Mouse (Mus musculus) embryonic fibroblast, embryonic 13.5 days (primary cell): ENCODE data around the gene Colca2.

Experiments used
- CTCF ChIP-seq: IDR thresholded peaks from 2 replicates; pipeline ENCODE4 v1.5.1; 2011; ENCODE audit warnings: mild to moderate bottlenecking, control low read depth, low read length, moderate library complexity, borderline replicate concordance; ENCODE audit not compliant: insufficient read depth
- POLR2A ChIP-seq: IDR thresholded peaks from 2 replicates; pipeline ENCODE4 v1.6.1; 2011; ENCODE audit warnings: low read depth, mild to moderate bottlenecking, control low read depth, low read length, moderate library complexity

GRCm38 (mm10) chr9:51271073-51271472 lies 7.3 kb downstream of the Colca2 start:
- TF ChIP-seq CTCF (no peak), POLR2A (no peak)
